Mouse (Mus musculus) kidney, postnatal 0 days (tissue): Measurements from ENCODE around the gene Cav1. TPM values are rescaled to one million over a fixed set of nuclear protein-coding genes. Genes with fewer than 3 reads are reported as not detected.

Source experiments
- ATAC-seq: fragments of 200-750 bp; cut with Nextera tagmentation; replicated peaks from 2 replicates; pipeline ENCODE4 v1.8.0; 2017; ENCODE audit warnings: low read depth, moderate number of reproducible peaks, moderate TSS enrichment, moderate library complexity; ENCODE audit not compliant: low FRiP score
- DNase-seq: peaks from one replicate; pipeline ENCODE4 v3.0.0-alpha.2; 2016; ENCODE audit warnings: low spot score
- H3K27ac ChIP-seq: fragments of 300-500 bp; sonication (generic); 2 replicates; pipeline ENCODE4 v1.5.1; 2014; ENCODE audit warnings: mild to moderate bottlenecking
- H3K27me3 ChIP-seq: fragments of 300-500 bp; sonication (generic); 2 replicates; pipeline ENCODE4 v1.6.1; 2014; ENCODE audit warnings: low read length, mixed read lengths; ENCODE audit not compliant: insufficient read depth
- H3K36me3 ChIP-seq: fragments of 300-500 bp; sonication (generic); 2 replicates; pipeline ENCODE4 v1.6.1; 2014; ENCODE audit warnings: low read length, mixed read lengths; ENCODE audit not compliant: insufficient read depth
- H3K4me1 ChIP-seq: fragments of 300-500 bp; sonication (generic); replicated peaks from 2 replicates; pipeline ENCODE4 v1.6.1; 2014; ENCODE audit warnings: antibody characterized with exemption, low read length, mixed read lengths; ENCODE audit not compliant: insufficient read depth
- H3K4me2 ChIP-seq: fragments of 300-500 bp; sonication (generic); 2 replicates; pipeline ENCODE4 v1.6.1; 2014; ENCODE audit warnings: mild to moderate bottlenecking, low read length, moderate library complexity, mixed read lengths
- H3K4me3 ChIP-seq: fragments of 300-500 bp; sonication (generic); replicated peaks from 2 replicates; pipeline ENCODE4 v1.5.1; 2014; ENCODE audit warnings: low read depth, low read length
- H3K9ac ChIP-seq: fragments of 300-500 bp; sonication (generic); 2 replicates; pipeline ENCODE4 v1.6.1; 2014; ENCODE audit warnings: low read depth, low read length
- H3K9me3 ChIP-seq: fragments of 300-500 bp; sonication (generic); replicated peaks from 2 replicates; pipeline ENCODE4 v1.6.1; 2016; ENCODE audit warnings: low read length, inconsistent platforms, mixed read lengths
- CTCF ChIP-seq: IDR thresholded peaks from 2 replicates; pipeline ENCODE4 v1.5.1; 2016; ENCODE audit warnings: antibody characterized with exemption, low read depth, mild to moderate bottlenecking, moderate library complexity
- WGBS: fragments of 180-500 bp; shearing (Covaris S2); extraction: QIAGEN DNeasy Blood & Tissue Kit; methylation state at CpG from one replicate; pipeline ENCODE4 v1.1.7; 2014; 5-methylcytosine and 5-hydroxymethylcytosine counted together
- polyA plus RNA-seq: library from polyadenylated mRNA; unstranded; fragments of >200 nt; fragmentation: Nextera tagmentation; extraction: Ambion mirVana; gene quantifications from 2 replicates; pipeline ENCODE4 v1.2.1, GENCODE M21; 2015

The Cav1 gene
- polyA plus RNA-seq, 1 experiment from 2014 or later, result 75.5 TPM

DNA sequence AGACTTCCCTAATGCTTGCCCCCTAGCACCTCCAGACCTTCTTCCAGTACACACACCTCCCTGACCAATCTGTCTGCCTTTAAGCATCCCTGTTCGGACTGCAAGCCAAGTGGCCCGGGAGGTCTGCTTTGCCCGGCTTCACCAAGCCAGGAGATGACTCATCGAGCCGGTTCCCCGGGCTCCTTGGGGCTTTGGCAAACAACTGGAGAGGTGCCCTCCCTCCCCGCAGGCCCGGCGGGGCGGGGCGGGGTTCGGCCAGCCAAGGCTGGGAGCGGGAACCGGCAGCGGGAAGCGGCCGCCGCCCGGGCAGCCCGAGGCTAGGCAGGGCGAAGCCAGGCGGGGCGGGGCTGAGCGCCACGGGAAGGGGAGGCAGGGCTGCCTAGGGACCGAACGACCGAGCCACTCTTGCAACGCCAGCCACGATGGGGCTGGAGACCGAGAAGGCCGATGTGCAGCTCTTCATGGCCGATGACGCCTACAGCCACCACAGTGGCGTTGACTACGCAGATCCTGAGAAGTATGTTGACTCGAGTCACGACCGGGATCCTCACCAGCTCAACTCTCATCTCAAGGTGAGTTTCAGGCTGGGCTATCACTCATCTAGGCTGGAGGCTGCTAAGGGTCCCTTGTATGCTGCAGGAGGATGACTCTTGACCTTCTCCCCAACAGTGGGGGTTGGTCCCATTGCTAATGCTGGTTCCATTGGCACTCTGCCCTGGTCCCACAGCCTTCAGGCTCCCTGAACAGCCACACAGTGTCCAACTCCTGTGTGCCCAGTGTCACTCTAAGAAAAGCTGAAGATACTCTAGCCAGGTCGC lies 25.0 kb upstream of the Cav1 start, which contains the start of gene Cav2:
Cav2 (plus strand) TSS at position 247 of the 818 bp plus-strand sequence.
- peak; percentile 65 for DNase-seq
- Histone ChIP-seq H3K4me1 (peaks cover 8% of the 10 kb centered on the region; the same call in 1 of the 2 replicates), H3K9me3 (no peaks in the 10 kb centered on the region), H3K36me3 (no peaks in the 10 kb centered on the region), H3K9ac (peak within 1 kb of the TSS; percentile 55), H3K27ac (peak within 1 kb of the TSS; percentile 81), H3K4me2 (peak within 1 kb of the TSS; percentile 89), H3K4me3 (peak within 1 kb of the TSS; percentile 55), H3K27me3 (no peaks in the 10 kb centered on the region)
- no peak for TF ChIP-seq CTCF
- peak; percentile 91 for ATAC-seq
- WGBS, result under 1% methylated on average over 36 of the region's 40 CpGs

DNA sequence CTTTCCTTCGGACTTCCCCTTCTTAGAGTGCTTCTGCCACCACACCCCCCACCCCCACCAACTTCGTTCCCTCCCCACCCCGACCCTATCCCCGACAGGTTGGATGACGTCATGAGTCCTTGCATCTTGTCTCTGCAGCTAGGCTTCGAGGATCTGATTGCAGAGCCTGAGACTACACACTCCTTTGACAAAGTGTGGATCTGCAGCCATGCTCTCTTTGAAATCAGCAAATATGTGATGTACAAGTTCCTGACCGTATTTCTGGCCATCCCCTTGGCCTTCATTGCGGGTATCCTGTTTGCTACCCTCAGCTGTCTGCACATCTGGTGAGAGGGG lies 24.4 kb upstream of the Cav1 start:
- H3K27ac ChIP-seq, result peak overlapping the region; percentile 81
- H3K4me1 ChIP-seq, result peaks cover 8% of the 10 kb centered on the region; the same call in 1 of the 2 replicates
- H3K9me3 ChIP-seq, result no peaks in the 10 kb centered on the region
- DNase-seq (no peak), ATAC-seq (no peak)
- H3K4me3 ChIP-seq, result peak overlapping the region; percentile 55
- peak overlapping the region; percentile 55; the same call in 1 of the 2 replicates for H3K9ac ChIP-seq
- WGBS, result 22% methylated on average over 8 of the region's 8 CpGs
- H3K4me2 ChIP-seq, result peak overlapping the region; percentile 89
- H3K27me3 ChIP-seq, result no peaks in the 10 kb centered on the region
- TF ChIP-seq CTCF, result no peak
- H3K36me3 ChIP-seq, result no peaks in the 10 kb centered on the region

GRCm38 (mm10) chr6:17282159-17282558 lies 24.0 kb upstream of the Cav1 start:
- H3K4me1 ChIP-seq, result peaks cover 8% of the 10 kb centered on the region; the same call in 1 of the 2 replicates
- no peak for DNase-seq
- WGBS, result 33% methylated on average over 5 of the region's 5 CpGs
- 0 out of 2 replicates have a peak overlapping the region, but pooled peaks have one; percentile 18 for H3K9ac ChIP-seq
- H3K4me2 ChIP-seq, result peak overlapping the region; percentile 89
- H3K36me3 ChIP-seq, result no peaks in the 10 kb centered on the region
- TF ChIP-seq CTCF, result no peak
- H3K9me3 ChIP-seq, result no peaks in the 10 kb centered on the region
- H3K27me3 ChIP-seq, result no peaks in the 10 kb centered on the region
- peak overlapping the region; percentile 81 for H3K27ac ChIP-seq
- peak overlapping the region; percentile 55; the same call in 1 of the 2 replicates for H3K4me3 ChIP-seq
- ATAC-seq, result no peak

DNA sequence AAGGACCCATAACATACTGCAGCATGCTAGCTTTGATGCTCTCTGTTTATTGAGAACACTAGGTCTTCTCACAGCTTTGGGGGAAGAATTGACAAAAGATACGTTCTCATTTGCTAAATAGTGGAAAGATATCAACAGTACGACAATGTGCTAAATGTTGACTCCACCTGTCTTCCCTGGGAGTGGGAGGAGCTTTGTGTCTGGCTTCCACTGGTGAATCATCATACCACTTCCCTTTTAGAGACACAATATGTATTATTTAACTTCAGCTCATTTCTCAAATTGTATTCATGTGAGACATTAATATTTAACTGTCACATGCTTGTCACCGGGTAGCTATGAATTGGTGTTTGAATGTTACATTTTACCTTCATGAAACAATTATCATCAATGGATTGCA lies 22.3 kb upstream of the Cav1 start:
- no peak overlapping the region for H3K9ac ChIP-seq
- no peak for ATAC-seq
- no peaks in the 10 kb centered on the region for H3K36me3 ChIP-seq
- H3K27ac ChIP-seq, result no peak overlapping the region
- TF ChIP-seq CTCF, result no peak
- no peak overlapping the region for H3K4me3 ChIP-seq
- no peak overlapping the region for H3K4me2 ChIP-seq
- H3K9me3 ChIP-seq, result no peaks in the 10 kb centered on the region
- no peaks in the 10 kb centered on the region for H3K27me3 ChIP-seq
- peaks cover 8% of the 10 kb centered on the region; the same call in 1 of the 2 replicates for H3K4me1 ChIP-seq
- 84% methylated on average over 3 of the region's 3 CpGs for WGBS
- no peak for DNase-seq

GRCm38 (mm10) chr6:17286381-17286780 lies 19.8 kb upstream of the Cav1 start:
- DNase-seq, result peak; percentile 39
- ATAC-seq, result no peak
- Histone ChIP-seq H3K4me3 (no peak overlapping the region), H3K9me3 (no peaks in the 10 kb centered on the region), H3K27me3 (no peaks in the 10 kb centered on the region), H3K4me2 (no peak overlapping the region), H3K9ac (no peak overlapping the region), H3K27ac (0 out of 2 replicates have a peak overlapping the region, but pooled peaks have one; percentile 42), H3K36me3 (no peaks in the 10 kb centered on the region), H3K4me1 (peaks cover 8% of the 10 kb centered on the region; the same call in 1 of the 2 replicates)
- no peak for TF ChIP-seq CTCF
- WGBS, result 59% methylated on average over 4 of the region's 4 CpGs

GRCm38 (mm10) chr6:17295116-17295515 lies 11.0 kb upstream of the Cav1 start:
- Histone ChIP-seq H3K4me3 (no peak overlapping the region), H3K9me3 (no peaks in the 10 kb centered on the region), H3K4me2 (no peak overlapping the region), H3K9ac (no peak overlapping the region), H3K27me3 (no peaks in the 10 kb centered on the region), H3K36me3 (no peaks in the 10 kb centered on the region), H3K27ac (no peak overlapping the region), H3K4me1 (0 out of 2 replicates have a peak, but pooled peaks cover 3% of the 10 kb centered on the region)
- no peak for TF ChIP-seq CTCF
- no peak for ATAC-seq
- 36% methylated on average over 5 of the region's 5 CpGs for WGBS
- no peak for DNase-seq
